Mouse (Mus musculus): ENCODE data around the gene Pml. TPM values are rescaled to one million over a fixed set of nuclear protein-coding genes. Genes with fewer than 3 reads are reported as not detected.
"Not testable (repeated sequence)": the region's sequence is repeated elsewhere in the genome, so short reads cannot be mapped to it uniquely, and the experiment has no call there.

Gene Pml
- polyA plus RNA-seq, 1 experiment from 2014 or later, result 13.7 TPM

DNA sequence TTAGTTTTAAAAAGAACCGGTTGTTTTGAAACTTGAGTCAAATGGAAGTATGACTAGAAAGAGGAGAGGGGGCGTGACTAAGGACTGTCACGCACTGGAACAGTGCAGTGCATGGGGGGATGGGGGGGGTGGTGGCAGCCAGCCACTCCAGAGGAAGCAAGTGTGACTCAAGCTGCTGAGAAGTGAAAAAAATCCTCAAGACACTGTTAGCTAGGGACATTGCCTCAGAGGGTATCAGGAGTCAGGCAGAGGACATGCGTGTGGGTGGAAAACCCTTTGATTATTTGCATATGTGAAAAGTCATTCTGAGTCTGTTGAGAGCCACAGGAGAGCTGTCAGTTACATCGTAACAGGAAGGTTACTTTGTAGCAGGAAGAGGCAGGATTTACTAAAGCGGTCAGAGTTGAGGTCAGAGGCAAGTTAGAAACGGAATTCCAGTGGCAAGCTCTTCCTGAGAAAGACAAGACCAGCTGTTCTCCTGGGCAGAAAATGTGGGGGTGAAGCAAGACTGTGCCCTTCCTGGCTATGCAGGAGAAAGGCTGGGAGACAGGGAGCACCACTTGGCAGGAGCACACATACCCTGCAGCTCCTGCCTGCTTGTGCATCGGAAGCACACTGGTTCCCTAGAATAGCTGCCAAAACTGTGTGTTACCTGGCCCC, 25.7 kb upstream of the Pml start:
- Histone ChIP-seq H3K9ac (ENCODE audit: low read length) (no peak overlapping the region), H3K4me2 (ENCODE audit: low read depth, low read length, severe bottlenecking) (no peak overlapping the region), H3K27ac (ENCODE audit: low read depth, low read length) (no peak overlapping the region), H3K27me3 (ENCODE audit: control insufficient read depth, insufficient read depth, low read length) (no peaks in the 10 kb centered on the region), H3K36me3 (ENCODE audit: control insufficient read depth, insufficient read depth, low read length) (no peaks in the 10 kb centered on the region), H3K4me1 (replicated peaks; ENCODE audit: control insufficient read depth, insufficient read depth, low read length) (no peaks in the 10 kb centered on the region; the same call in 1 of the 2 replicates), H3K9me3 (ENCODE audit: control insufficient read depth, low read length) (no peaks in the 10 kb centered on the region), H3K4me3 (ENCODE audit: low read depth, low read length) (no peak overlapping the region)
- DNase-seq (ENCODE audit: low spot score), result no peak
- no peak for ATAC-seq (replicated peaks; ENCODE audit: low FRiP score)
- 55% methylated on average over 8 of the region's 8 CpGs for WGBS

DNA sequence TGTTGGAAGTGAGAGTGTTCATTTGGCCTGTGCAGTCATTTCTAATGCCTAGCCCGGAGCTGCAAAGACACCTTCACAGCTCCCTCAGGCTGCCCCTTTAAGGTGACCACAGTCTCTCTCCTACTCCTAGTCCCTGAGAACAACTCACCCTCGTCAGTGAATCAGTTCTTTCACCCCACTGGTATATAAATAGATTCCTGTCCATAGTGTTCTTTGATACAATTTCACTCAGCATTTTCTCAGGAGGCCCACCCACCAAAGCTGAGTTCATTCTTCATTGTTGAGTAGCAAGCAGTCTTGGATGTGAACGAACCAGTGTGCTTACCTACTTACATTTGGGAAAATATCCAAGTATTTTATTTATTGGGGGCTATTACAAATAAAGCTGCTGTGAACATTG, 25.0 kb upstream of the Pml start:
- no peak overlapping the region for H3K27ac ChIP-seq (ENCODE audit: low read depth, low read length)
- H3K4me3 ChIP-seq (ENCODE audit: low read depth, low read length), result no peak overlapping the region
- no peak for ATAC-seq (replicated peaks; ENCODE audit: low FRiP score)
- 53% methylated on average over 3 of the region's 3 CpGs for WGBS
- no peaks in the 10 kb centered on the region for H3K4me1 ChIP-seq (replicated peaks; ENCODE audit: control insufficient read depth, insufficient read depth, low read length)
- H3K27me3 ChIP-seq (ENCODE audit: control insufficient read depth, insufficient read depth, low read length), result no peaks in the 10 kb centered on the region
- DNase-seq (ENCODE audit: low spot score), result no peak
- no peaks in the 10 kb centered on the region for H3K9me3 ChIP-seq (ENCODE audit: control insufficient read depth, low read length)
- H3K4me2 ChIP-seq (ENCODE audit: low read depth, low read length, severe bottlenecking), result no peak overlapping the region
- H3K9ac ChIP-seq (ENCODE audit: low read length), result no peak overlapping the region
- no peaks in the 10 kb centered on the region for H3K36me3 ChIP-seq (ENCODE audit: control insufficient read depth, insufficient read depth, low read length)

DNA sequence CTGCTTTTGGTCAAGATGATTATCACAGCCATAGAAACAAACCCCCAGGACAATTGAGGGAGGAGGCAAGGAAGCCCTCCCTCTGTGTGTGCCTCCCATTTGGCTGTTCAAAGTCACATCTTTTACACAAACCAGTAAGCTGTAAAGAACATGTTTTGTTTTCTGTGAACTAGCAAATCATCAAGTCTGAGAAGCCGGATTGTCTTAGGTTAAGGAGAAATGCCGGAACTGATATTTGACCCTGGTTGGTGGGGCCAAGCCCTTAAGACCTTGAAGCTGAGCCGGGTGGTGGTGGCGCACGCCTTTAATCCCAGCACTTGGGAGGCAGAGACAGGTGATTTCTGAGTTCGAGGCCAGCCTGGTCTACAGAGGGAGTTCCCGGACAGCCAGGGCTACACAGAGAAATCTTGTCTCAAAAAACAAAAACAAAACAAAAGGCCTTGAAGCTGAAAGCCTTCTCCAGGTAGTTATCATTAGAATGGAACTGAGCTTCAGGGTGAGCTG, 24.6 kb upstream of the Pml start:
- Histone ChIP-seq H3K9ac (ENCODE audit: low read length) (no peak overlapping the region), H3K4me2 (ENCODE audit: low read depth, low read length, severe bottlenecking) (no peak overlapping the region), H3K4me1 (replicated peaks; ENCODE audit: control insufficient read depth, insufficient read depth, low read length) (no peaks in the 10 kb centered on the region), H3K27me3 (ENCODE audit: control insufficient read depth, insufficient read depth, low read length) (no peaks in the 10 kb centered on the region), H3K4me3 (ENCODE audit: low read depth, low read length) (no peak overlapping the region), H3K36me3 (ENCODE audit: control insufficient read depth, insufficient read depth, low read length) (no peaks in the 10 kb centered on the region), H3K27ac (ENCODE audit: low read depth, low read length) (no peak overlapping the region), H3K9me3 (ENCODE audit: control insufficient read depth, low read length) (no peaks in the 10 kb centered on the region)
- DNase-seq (ENCODE audit: low spot score) (no peak), ATAC-seq (replicated peaks; ENCODE audit: low FRiP score) (no peak)
- 81% methylated on average over 7 of the region's 7 CpGs for WGBS

DNA sequence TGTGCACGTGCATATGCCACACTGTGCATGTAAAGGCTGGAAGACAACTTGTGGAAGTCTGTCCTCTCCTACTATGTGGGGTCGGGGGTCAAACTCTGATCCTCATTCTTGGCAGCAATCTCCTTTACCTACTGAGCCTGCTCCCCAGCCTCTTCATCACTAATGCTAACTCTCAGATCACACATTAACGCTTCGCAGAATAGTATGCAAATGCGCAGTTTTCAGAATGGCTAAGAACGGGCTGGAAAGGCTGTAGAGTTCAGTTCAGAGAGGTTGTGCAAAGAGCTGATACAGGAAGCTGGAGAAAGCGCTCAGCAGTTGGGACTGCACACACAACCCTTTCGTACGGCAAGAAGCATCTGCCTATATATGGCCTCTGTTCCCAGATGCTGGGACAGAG, 23.3 kb upstream of the Pml start:
- Histone ChIP-seq H3K4me3 (ENCODE audit: low read depth, low read length) (no peak overlapping the region), H3K9me3 (ENCODE audit: control insufficient read depth, low read length) (no peaks in the 10 kb centered on the region), H3K9ac (ENCODE audit: low read length) (no peak overlapping the region), H3K4me1 (replicated peaks; ENCODE audit: control insufficient read depth, insufficient read depth, low read length) (no peaks in the 10 kb centered on the region), H3K36me3 (ENCODE audit: control insufficient read depth, insufficient read depth, low read length) (no peaks in the 10 kb centered on the region), H3K4me2 (ENCODE audit: low read depth, low read length, severe bottlenecking) (no peak overlapping the region), H3K27me3 (ENCODE audit: control insufficient read depth, insufficient read depth, low read length) (no peaks in the 10 kb centered on the region), H3K27ac (ENCODE audit: low read depth, low read length) (no peak overlapping the region)
- no peak for DNase-seq (ENCODE audit: low spot score)
- 83% methylated on average over 9 of the region's 9 CpGs for WGBS
- ATAC-seq (replicated peaks; ENCODE audit: low FRiP score), result no peak

DNA sequence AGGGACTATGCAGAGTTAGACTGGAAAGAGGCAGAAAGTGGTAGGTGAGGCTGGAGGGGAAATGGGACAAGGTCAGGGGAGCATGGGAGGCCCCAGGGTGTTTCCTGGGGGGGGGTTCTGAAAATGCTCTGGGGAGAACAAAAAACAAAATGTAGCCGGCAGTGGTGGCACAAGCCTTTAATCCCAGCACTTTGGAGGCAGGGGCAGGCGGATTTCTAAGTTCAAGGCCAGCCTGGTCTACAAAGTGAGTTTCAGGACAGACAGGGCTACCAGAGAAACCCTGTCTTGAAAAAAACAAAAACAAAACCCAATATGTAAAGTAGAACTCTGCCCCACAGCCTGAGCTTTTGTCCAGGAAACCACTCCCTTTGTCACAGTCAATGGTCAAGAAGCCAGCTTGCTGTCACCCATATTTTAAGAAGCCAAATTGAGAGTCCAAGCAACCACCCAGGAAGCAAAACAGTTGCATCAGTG, 22.5 kb upstream of the Pml start:
- no peak for DNase-seq (ENCODE audit: low spot score)
- no peaks in the 10 kb centered on the region for H3K9me3 ChIP-seq (ENCODE audit: control insufficient read depth, low read length)

DNA sequence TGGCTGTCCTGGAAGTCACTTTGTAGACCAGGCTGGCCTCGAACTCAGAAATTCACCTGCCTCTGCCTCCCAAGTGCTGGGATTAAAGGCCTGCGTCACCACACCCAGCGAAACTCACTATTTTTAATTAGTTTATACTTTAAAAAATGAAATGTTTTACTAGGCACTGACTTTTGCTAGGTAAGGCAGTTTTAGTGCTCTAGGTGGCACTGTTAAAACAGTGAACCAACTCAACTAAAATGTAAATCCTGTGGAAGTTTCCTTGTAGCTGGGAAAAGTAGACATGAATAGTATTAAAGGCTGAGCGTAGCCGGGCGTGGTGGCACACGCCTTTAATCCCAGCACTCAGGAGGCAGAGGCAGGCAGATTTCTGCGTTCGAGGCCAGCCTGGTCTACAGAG, 22.0 kb upstream of the Pml start:
- not testable (repeated sequence) for H3K9ac ChIP-seq (ENCODE audit: low read length); DNase-seq (ENCODE audit: low spot score); H3K27ac ChIP-seq (ENCODE audit: low read depth, low read length); H3K4me3 ChIP-seq (ENCODE audit: low read depth, low read length); H3K9me3 ChIP-seq (ENCODE audit: control insufficient read depth, low read length); H3K36me3 ChIP-seq (ENCODE audit: control insufficient read depth, insufficient read depth, low read length); H3K4me1 ChIP-seq (replicated peaks; ENCODE audit: control insufficient read depth, insufficient read depth, low read length); ATAC-seq (replicated peaks; ENCODE audit: low FRiP score); H3K27me3 ChIP-seq (ENCODE audit: control insufficient read depth, insufficient read depth, low read length); H3K4me2 ChIP-seq (ENCODE audit: low read depth, low read length, severe bottlenecking)
- WGBS, result 95% methylated on average over 9 of the region's 9 CpGs

More for the DNA sequence above, 22.5 kb upstream of the Pml start:
- Histone ChIP-seq H3K4me1 (replicated peaks; ENCODE audit: control insufficient read depth, insufficient read depth, low read length) (no peaks in the 10 kb centered on the region), H3K36me3 (ENCODE audit: control insufficient read depth, insufficient read depth, low read length) (no peaks in the 10 kb centered on the region), H3K9ac (ENCODE audit: low read length) (no peak overlapping the region), H3K27me3 (ENCODE audit: control insufficient read depth, insufficient read depth, low read length) (no peaks in the 10 kb centered on the region), H3K4me2 (ENCODE audit: low read depth, low read length, severe bottlenecking) (no peak overlapping the region), H3K27ac (ENCODE audit: low read depth, low read length) (no peak overlapping the region), H3K4me3 (ENCODE audit: low read depth, low read length) (no peak overlapping the region)
- no peak for ATAC-seq (replicated peaks; ENCODE audit: low FRiP score)
- 89% methylated on average over 2 of the region's 2 CpGs for WGBS

DNA sequence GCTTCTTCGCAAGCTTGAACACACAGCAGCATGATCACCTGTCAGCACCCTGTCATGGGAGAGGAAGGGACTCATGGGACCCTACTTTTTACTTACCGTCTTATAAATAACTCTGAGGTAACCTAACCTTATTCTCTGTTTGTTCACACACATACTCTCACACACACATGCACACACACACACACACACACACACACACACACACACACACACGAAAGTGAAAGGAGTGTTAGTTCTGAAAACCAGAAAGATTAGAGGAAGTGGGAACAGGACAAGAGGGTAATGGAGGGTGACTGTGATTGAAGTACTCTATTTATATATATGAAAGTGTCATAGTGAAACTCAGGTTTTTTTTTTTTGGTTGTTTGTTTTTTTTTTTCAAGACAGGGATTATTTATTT, 21.5 kb upstream of the Pml start:
- Histone ChIP-seq H3K4me3 (ENCODE audit: low read depth, low read length) (no peak overlapping the region), H3K4me1 (replicated peaks; ENCODE audit: control insufficient read depth, insufficient read depth, low read length) (no peaks in the 10 kb centered on the region), H3K9me3 (ENCODE audit: control insufficient read depth, low read length) (no peaks in the 10 kb centered on the region), H3K4me2 (ENCODE audit: low read depth, low read length, severe bottlenecking) (no peak overlapping the region), H3K27me3 (ENCODE audit: control insufficient read depth, insufficient read depth, low read length) (no peaks in the 10 kb centered on the region), H3K27ac (ENCODE audit: low read depth, low read length) (no peak overlapping the region), H3K9ac (ENCODE audit: low read length) (no peak overlapping the region), H3K36me3 (ENCODE audit: control insufficient read depth, insufficient read depth, low read length) (no peaks in the 10 kb centered on the region)
- no peak for ATAC-seq (replicated peaks; ENCODE audit: low FRiP score)
- DNase-seq (ENCODE audit: low spot score), result no peak
- WGBS, result 88% methylated on average over 3 of the region's 3 CpGs

DNA sequence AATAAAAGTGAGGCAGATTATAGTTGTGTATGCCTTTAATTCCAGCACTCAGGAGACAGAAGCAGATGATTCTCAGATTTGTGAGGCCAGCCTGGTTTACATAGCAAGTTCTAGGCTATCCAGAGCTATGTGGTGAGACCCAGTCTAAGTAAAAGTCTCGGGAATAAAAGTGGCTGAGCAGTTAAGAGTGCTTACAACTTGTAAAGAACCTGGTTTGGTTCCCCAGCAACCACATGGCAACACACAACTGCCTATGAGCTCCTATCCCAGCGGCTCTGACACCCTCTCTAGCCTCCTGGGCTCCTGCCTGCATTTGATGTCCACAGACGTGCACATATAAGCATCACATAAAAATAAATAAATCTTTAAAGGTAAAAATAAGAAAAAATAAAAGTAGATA, 20.5 kb upstream of the Pml start:
- 71% methylated on average over 3 of the region's 3 CpGs for WGBS
- H3K9ac ChIP-seq (ENCODE audit: low read length), result no peak overlapping the region
- no peak overlapping the region for H3K27ac ChIP-seq (ENCODE audit: low read depth, low read length)
- H3K4me1 ChIP-seq (replicated peaks; ENCODE audit: control insufficient read depth, insufficient read depth, low read length), result no peaks in the 10 kb centered on the region
- no peak for DNase-seq (ENCODE audit: low spot score)
- no peak for ATAC-seq (replicated peaks; ENCODE audit: low FRiP score)
- no peak overlapping the region for H3K4me2 ChIP-seq (ENCODE audit: low read depth, low read length, severe bottlenecking)
- H3K4me3 ChIP-seq (ENCODE audit: low read depth, low read length), result no peak overlapping the region
- no peaks in the 10 kb centered on the region for H3K9me3 ChIP-seq (ENCODE audit: control insufficient read depth, low read length)
- no peaks in the 10 kb centered on the region for H3K27me3 ChIP-seq (ENCODE audit: control insufficient read depth, insufficient read depth, low read length)
- H3K36me3 ChIP-seq (ENCODE audit: control insufficient read depth, insufficient read depth, low read length), result no peaks in the 10 kb centered on the region

Data from forebrain, embryonic 11.5 days (tissue).